Mouse (Mus musculus): ENCODE measurements around the gene Sync. TPM values are rescaled to one million over a fixed set of nuclear protein-coding genes. Genes with fewer than 3 reads are reported as not detected.

Sync gene
- polyA plus RNA-seq, 1 experiment from 2014 or later = 0.71 TPM

DNA sequence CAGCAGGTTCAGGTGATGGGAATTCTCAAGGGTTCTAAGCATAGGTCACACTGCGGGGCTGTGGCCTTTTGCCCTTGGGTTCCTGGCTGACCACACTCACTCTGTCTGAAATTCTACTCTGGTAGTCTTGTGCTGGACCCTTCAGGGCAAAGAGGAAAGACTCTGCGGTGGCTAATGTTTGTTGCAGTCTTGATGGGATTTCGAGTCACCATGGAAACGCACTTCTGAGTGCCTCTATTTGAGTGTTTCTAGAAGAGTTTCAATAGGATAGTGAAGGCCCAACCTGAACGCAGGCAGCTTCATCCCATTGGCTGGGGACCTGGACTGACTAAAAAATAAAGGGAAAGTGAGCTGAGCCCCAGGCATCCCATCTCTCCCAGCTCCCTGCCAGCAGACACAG is 20.6 kb upstream of the Sync start:
- 70% methylated on average over 5 of the region's 5 CpGs for WGBS
- DNase-seq (ENCODE audit: low spot score) = no peak
- H3K4me3 ChIP-seq = no peak overlapping the region
- H3K9me3 ChIP-seq = no peaks in the 10 kb centered on the region
- H3K36me3 ChIP-seq (replicated peaks) = no peaks in the 10 kb centered on the region
- H3K27me3 ChIP-seq (replicated peaks; ENCODE audit: low read depth, poor library complexity, severe bottlenecking) = no peaks in the 10 kb centered on the region
- peaks cover 16% of the 10 kb centered on the region for H3K4me1 ChIP-seq
- H3K27ac ChIP-seq (replicated peaks) = 0 out of 2 replicates have a peak overlapping the region, but pooled peaks have one; percentile 12

DNA sequence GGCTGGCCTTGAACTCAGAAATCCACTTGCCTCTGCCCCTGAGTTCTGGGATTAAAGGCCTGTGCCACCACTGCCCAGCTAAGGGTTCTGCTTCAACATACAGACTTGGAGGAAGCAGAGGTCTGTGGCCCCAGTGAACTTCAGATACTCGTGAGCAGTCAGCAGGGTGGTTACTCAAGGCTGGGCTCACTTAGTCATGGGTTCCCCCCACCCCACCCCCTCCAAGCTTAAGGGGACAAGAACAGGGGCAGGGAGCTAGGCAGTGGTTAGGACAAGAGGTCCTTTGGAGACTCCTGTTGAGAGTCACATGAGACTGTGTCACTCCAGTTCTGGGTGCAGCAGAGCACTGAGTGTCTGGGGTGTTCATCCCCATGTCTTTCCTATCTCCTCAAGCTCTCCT is 18.7 kb upstream of the Sync start:
- no peaks in the 10 kb centered on the region for H3K36me3 ChIP-seq (replicated peaks)
- no peak overlapping the region for H3K27ac ChIP-seq (replicated peaks)
- H3K4me3 ChIP-seq = no peak overlapping the region
- no peaks in the 10 kb centered on the region for H3K9me3 ChIP-seq
- H3K27me3 ChIP-seq (replicated peaks; ENCODE audit: low read depth, poor library complexity, severe bottlenecking) = no peaks in the 10 kb centered on the region
- peaks cover 7% of the 10 kb centered on the region for H3K4me1 ChIP-seq
- DNase-seq (ENCODE audit: low spot score) = no peak
- WGBS = 50% methylated on average over 1 of the region's 1 CpGs

DNA sequence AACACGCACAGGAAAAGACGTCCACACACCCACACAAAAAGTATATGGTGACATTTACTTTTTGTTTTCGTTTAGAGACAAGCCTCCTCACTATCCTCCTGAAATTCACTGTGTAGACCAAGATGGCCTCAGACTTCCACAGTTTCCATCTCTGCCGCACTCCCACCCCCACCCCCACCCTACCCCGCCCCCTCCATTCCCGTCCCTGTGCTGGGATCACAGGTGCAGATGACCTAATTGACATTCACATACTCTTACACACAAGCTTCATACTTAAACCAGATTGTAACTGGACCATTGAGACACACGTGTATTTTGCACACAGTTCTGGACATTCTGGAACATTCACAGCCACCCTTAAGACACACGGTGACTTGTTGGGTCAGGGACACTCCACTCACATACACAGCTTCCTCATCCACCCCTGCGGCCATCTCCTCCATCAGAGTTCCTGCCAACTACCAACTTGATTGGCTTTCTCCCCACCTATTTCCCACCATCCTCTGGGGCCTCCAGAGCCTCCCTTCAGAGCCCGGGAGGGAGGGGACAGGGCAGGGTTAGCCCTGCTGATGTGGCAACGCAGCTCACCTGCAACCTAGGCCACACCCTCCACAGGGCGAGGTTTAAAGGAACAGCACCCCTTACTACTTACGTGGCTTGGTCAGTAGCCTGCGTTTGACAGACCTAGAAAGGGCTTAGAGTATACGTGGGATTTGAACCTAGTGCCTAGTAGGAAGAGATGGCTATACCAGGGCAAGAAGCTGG is 15.2 kb upstream of the Sync start:
- peak; percentile 49 for DNase-seq (ENCODE audit: low spot score)
- WGBS = 16% methylated on average over 15 of the region's 15 CpGs
- Histone ChIP-seq H3K4me1 (no peaks in the 10 kb centered on the region), H3K4me3 (peak overlapping the region; percentile 11; the same call in 1 of the 2 replicates), H3K27me3 (replicated peaks; ENCODE audit: low read depth, poor library complexity, severe bottlenecking) (no peaks in the 10 kb centered on the region), H3K9me3 (no peaks in the 10 kb centered on the region), H3K36me3 (replicated peaks) (no peaks in the 10 kb centered on the region), H3K27ac (replicated peaks) (no peak overlapping the region)

DNA sequence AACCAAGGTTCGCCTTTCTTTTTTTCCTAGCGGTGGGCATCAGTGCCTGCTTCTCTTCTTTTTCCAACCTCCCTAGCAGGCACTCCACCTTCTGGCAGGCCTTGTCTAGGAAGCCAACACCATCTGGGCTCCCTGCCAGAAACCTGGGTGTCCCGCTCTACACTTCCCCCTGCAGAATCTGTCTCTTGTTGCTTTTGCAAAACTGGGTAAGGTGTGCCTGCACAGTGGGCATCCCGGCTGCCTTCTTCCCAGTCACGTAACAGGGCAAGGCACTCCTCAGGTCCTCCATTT is 14.7 kb upstream of the Sync start:
- 0 out of 2 replicates have a peak overlapping the region, but pooled peaks have one; percentile 11 for H3K4me3 ChIP-seq
- no peak overlapping the region for H3K27ac ChIP-seq (replicated peaks)
- H3K27me3 ChIP-seq (replicated peaks; ENCODE audit: low read depth, poor library complexity, severe bottlenecking) = no peaks in the 10 kb centered on the region
- H3K4me1 ChIP-seq = no peaks in the 10 kb centered on the region
- H3K9me3 ChIP-seq = no peaks in the 10 kb centered on the region
- DNase-seq (ENCODE audit: low spot score) = no peak
- no peaks in the 10 kb centered on the region for H3K36me3 ChIP-seq (replicated peaks)
- WGBS = 47% methylated on average over 5 of the region's 5 CpGs

DNA sequence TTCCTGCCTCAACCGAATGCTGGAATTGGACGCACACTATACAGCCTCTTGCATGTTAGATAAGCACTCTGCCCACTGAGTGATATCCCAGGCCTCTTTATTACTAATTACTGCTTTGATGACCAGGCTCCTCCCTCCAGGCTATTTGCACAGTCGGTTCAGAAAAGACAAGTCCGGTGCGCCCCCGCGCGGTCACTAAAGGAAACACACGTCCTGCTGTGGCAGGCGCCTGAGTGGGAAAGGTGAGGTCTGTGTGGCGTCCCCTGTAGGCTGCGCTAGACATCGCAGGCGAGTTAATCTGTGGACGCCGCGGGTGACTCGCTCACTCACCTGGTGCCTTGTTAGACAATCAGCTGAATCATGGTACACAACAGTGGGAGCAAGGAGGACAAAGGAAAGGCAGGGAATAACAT is 11.0 kb upstream of the Sync start:
- H3K4me3 ChIP-seq = no peak overlapping the region
- H3K4me1 ChIP-seq = no peaks in the 10 kb centered on the region
- DNase-seq (ENCODE audit: low spot score) = peak; percentile 93
- no peaks in the 10 kb centered on the region for H3K36me3 ChIP-seq (replicated peaks)
- no peak overlapping the region for H3K27ac ChIP-seq (replicated peaks)
- WGBS = 4% methylated on average over 18 of the region's 18 CpGs
- H3K9me3 ChIP-seq = 0 out of 2 replicates have a peak, but pooled peaks cover 2% of the 10 kb centered on the region
- H3K27me3 ChIP-seq (replicated peaks; ENCODE audit: low read depth, poor library complexity, severe bottlenecking) = no peaks in the 10 kb centered on the region

DNA sequence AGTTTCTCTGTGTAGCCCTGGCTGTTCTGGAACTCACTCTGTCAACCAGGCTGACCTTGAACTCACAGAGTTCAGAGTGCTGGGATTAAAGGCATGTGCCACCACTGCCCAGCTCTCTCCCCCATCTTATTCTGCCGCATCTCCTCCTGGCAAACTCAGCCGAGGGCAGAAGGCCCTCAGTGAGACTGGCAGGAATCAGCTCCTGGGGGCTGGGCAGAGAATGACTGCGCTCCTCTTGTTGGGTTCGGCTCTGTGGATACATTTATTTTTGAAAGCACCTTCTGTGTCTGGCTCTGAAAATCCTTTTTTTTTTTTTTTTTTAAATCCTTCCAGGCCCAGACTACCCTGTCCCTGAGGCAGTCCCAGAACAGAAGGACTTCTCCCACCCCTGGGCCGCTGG is 4.6 kb upstream of the Sync start:
- WGBS = 82% methylated on average over 5 of the region's 5 CpGs

DNA sequence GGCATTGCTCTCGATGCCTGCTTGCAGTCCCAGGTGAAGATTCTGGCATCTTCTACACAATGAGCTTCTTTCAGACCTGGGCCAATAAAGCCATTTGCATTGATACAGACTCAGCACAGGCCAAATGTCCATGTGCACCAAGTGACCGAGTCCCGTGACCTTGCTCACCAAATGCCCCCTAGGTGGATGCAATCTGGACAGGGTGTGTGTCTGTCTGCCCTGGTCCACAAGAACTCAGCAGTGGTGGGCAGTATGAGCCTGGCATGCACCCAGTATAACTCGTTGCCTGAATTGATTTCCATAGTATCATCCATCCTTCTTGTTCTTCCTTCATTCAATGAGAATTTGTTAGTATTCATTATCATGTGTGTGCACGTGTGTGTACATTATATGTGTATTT is 4.2 kb upstream of the Sync start:
- no peaks in the 10 kb centered on the region for H3K36me3 ChIP-seq (replicated peaks)
- H3K9me3 ChIP-seq = 0 out of 2 replicates have a peak, but pooled peaks cover 2% of the 10 kb centered on the region
- H3K27me3 ChIP-seq (replicated peaks; ENCODE audit: low read depth, poor library complexity, severe bottlenecking) = peaks cover 36% of the 10 kb centered on the region
- DNase-seq (ENCODE audit: low spot score) = no peak
- H3K4me1 ChIP-seq = peaks cover 20% of the 10 kb centered on the region
- no peak overlapping the region for H3K4me3 ChIP-seq
- WGBS = 84% methylated on average over 5 of the region's 5 CpGs
- no peak overlapping the region for H3K27ac ChIP-seq (replicated peaks)

More for the DNA sequence above, 4.6 kb upstream of the Sync start:
- Histone ChIP-seq H3K27ac (replicated peaks) (no peak overlapping the region), H3K9me3 (0 out of 2 replicates have a peak, but pooled peaks cover 2% of the 10 kb centered on the region), H3K27me3 (replicated peaks; ENCODE audit: low read depth, poor library complexity, severe bottlenecking) (peaks cover 31% of the 10 kb centered on the region), H3K36me3 (replicated peaks) (no peaks in the 10 kb centered on the region), H3K4me3 (no peak overlapping the region), H3K4me1 (peaks cover 16% of the 10 kb centered on the region)
- no peak for DNase-seq (ENCODE audit: low spot score)

DNA sequence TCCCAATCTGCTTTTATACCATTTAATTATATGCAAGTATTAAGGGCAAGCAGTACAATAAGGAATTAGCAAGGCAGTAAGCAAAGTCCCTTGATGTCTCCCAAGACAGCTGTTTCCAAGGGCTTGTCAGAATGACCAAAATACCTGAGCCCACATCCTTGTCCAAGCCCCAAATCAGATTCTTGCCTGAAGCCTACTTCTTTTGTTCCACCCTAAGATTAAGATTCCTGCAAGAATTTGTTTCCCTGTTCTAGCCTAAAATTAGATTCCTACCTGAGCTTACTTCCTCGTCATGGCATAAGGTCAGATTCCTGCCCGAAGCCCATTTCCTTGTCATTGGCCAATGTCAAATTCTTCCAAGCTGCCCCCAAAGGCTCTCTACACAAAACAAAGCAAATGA is 2.7 kb upstream of the Sync start:
- H3K27ac ChIP-seq (replicated peaks) = no peak overlapping the region
- WGBS = 77% methylated on average over 2 of the region's 2 CpGs
- H3K9me3 ChIP-seq = 0 out of 2 replicates have a peak, but pooled peaks cover 2% of the 10 kb centered on the region
- no peaks in the 10 kb centered on the region for H3K36me3 ChIP-seq (replicated peaks)
- DNase-seq (ENCODE audit: low spot score) = no peak
- H3K4me1 ChIP-seq = peaks cover 20% of the 10 kb centered on the region
- H3K27me3 ChIP-seq (replicated peaks; ENCODE audit: low read depth, poor library complexity, severe bottlenecking) = peaks cover 46% of the 10 kb centered on the region
- no peak overlapping the region for H3K4me3 ChIP-seq

DNA sequence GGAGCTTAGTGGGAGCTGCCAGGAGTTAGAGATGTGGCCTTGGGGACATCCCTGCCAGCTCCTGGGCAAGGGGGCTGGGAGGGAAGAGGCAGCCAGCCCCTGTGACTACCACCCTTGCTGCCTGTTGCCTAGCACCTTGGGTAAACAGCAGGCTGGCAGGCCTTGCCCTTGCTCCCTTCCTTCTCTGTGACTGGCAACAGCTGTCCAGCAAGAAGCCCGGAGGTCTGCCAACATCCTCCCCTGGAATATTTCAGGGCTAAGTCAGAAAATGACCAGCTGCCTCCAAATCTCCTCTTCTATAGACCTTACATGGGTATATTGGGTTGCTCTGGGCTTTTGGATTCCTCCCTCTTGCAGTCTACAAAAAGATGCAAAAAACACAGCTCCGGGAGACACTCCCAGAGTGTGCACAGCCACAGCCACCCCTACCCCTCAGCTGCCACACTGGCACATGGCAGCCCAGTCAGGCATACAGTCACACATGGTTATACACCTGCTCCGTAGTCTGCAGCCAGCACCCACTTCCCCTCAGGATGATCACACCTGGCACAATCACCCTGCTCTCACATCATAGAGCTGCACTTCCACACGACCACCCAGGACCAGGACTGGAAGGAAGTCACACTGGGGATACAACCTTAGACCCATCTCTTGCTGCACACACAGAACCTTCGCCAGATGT is 1.3 kb upstream of the Sync start:
- H3K4me1 ChIP-seq = peaks cover 20% of the 10 kb centered on the region
- no peak for DNase-seq (ENCODE audit: low spot score)
- H3K27ac ChIP-seq (replicated peaks) = no peak overlapping the region
- peak overlapping the region; percentile 68 for H3K4me3 ChIP-seq
- peaks cover 49% of the 10 kb centered on the region for H3K27me3 ChIP-seq (replicated peaks; ENCODE audit: low read depth, poor library complexity, severe bottlenecking)
- H3K36me3 ChIP-seq (replicated peaks) = no peaks in the 10 kb centered on the region
- 67% methylated on average over 5 of the region's 5 CpGs for WGBS
- no peaks in the 10 kb centered on the region for H3K9me3 ChIP-seq

DNA sequence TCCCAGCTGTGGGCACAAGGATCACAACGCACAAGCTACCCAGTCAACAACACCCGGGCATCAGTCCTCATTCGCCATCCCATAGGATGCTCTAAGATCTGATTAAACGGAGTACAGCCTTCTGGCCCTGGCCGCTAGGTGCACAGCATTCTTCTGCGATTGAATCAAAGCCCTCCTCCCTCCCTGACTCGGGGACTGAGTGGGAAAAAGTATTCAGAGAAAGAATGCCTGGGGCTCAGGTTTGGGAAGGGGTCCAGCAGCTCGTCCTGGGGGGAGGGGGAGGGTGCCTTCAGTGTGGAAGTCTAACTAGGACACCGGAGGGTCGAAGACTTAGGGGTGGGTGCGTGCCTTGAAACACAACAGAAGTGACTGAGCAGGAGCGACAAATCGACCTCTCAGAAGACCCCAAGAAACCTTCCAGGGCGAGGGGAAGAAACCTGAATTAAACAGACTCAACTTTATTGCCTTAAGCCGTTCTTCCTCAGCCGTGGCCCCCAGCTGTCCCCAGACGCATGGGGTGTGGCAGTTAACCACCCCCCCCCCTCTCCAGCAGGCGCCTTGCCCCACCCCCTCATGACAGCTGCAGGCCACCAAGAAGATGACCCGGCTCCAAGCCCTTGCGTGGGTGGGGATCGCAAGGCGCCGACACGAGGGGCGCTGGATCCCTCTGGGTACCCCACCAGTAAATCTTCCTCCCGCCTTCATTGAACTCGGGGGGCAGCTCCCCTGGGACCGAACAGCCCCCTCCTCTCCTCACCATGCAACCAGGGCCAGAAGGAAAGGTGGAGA is 540 bp upstream of the Sync start:
- 3% methylated on average over 28 of the region's 28 CpGs for WGBS
- Histone ChIP-seq H3K27me3 (replicated peaks; ENCODE audit: low read depth, poor library complexity, severe bottlenecking) (peaks cover 49% of the 10 kb centered on the region), H3K4me1 (peaks cover 20% of the 10 kb centered on the region)

DNA sequence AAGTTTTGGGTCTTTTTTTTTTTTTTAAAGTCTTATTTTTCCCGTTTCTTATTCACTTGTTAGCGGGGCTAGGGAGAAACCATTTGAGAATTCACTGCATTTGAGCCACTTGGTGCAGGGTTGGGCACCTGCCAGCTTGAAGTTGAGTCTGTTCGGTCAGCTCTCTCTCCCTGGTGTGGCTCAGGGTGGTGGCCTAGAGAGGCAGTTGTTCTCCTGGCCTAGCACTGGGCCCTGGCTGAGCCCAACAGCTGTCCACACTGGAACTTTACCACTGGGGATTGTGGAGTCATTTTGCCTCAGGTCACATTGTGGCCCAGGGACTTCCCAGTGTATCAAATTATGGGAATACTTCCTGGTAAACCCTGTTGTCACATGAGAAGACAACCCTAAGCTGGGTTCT is 650 bp downstream of the Sync start:
- H3K4me3 ChIP-seq = peak overlapping the region; percentile 68; the same call in 1 of the 2 replicates
- H3K4me1 ChIP-seq = peaks cover 22% of the 10 kb centered on the region
- no peaks in the 10 kb centered on the region for H3K9me3 ChIP-seq
- no peak for DNase-seq (ENCODE audit: low spot score)
- WGBS = 41% methylated on average over 3 of the region's 3 CpGs
- H3K27me3 ChIP-seq (replicated peaks; ENCODE audit: low read depth, poor library complexity, severe bottlenecking) = peaks cover 60% of the 10 kb centered on the region
- H3K27ac ChIP-seq (replicated peaks) = no peak overlapping the region
- H3K36me3 ChIP-seq (replicated peaks) = no peaks in the 10 kb centered on the region

More for the DNA sequence above, 540 bp upstream of the Sync start:
- no peaks in the 10 kb centered on the region for H3K9me3 ChIP-seq
- no peaks in the 10 kb centered on the region for H3K36me3 ChIP-seq (replicated peaks)
- H3K4me3 ChIP-seq = peak overlapping the region; percentile 68
- DNase-seq (ENCODE audit: low spot score) = peak; percentile 58
- H3K27ac ChIP-seq (replicated peaks) = peak overlapping the region; percentile 44; the same call in 1 of the 2 replicates

DNA sequence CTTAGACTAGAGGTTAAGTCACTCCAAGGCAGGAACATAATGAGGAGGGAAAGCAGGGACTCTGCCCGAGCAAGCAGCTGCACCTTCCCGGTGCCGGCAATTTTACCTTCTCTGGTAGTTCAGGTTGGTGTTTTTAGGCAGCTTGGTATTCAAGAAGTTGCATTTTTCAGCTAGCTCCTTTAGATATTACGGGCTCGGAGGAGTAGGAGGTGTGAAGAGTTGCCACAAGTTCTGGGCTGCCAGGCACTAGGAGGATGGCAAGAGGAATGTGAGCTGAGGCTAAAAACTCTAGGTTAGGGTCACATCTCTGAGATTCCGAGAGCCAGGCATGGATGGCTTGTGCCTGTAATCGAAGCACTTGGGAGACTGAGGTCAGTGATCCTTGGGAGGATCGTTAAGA is 2.3 kb downstream of the Sync start:
- Histone ChIP-seq H3K9me3 (no peaks in the 10 kb centered on the region), H3K4me3 (no peak overlapping the region), H3K27ac (replicated peaks) (no peak overlapping the region), H3K27me3 (replicated peaks; ENCODE audit: low read depth, poor library complexity, severe bottlenecking) (peaks cover 73% of the 10 kb centered on the region), H3K36me3 (replicated peaks) (no peaks in the 10 kb centered on the region), H3K4me1 (peaks cover 32% of the 10 kb centered on the region)
- 89% methylated on average over 8 of the region's 8 CpGs for WGBS
- DNase-seq (ENCODE audit: low spot score) = no peak

All from embryonic facial prominence, embryonic 10.5 days (tissue).